Mouse (Mus musculus) forebrain, embryonic 15.5 days (tissue): ENCODE measurements at regions not wholly inside any gene's neighbourhood (a gene's known extent, or its start where the extent isn't known, plus 50 kb on each side); places are given as distances from the start of the nearest gene placed in this dataset.

Source experiments
- ATAC-seq: fragments of 200-750 bp; cut with Nextera tagmentation; replicated peaks from 2 replicates; pipeline ENCODE4 v1.8.0; 2017; ENCODE audit warnings: mild to moderate bottlenecking, moderate TSS enrichment, moderate library complexity
- H3K27ac ChIP-seq: fragments of 300-500 bp; sonication (generic); replicated peaks from 2 replicates; pipeline ENCODE4 v1.5.1; 2015; ENCODE audit warnings: mild to moderate bottlenecking, inconsistent platforms
- H3K27me3 ChIP-seq: fragments of 300-500 bp; sonication (generic); 2 replicates; pipeline ENCODE4 v1.6.1; 2015; ENCODE audit warnings: inconsistent platforms
- H3K36me3 ChIP-seq: fragments of 300-500 bp; sonication (generic); 2 replicates; pipeline ENCODE4 v1.6.1; 2015; ENCODE audit warnings: mild to moderate bottlenecking, inconsistent platforms
- H3K4me1 ChIP-seq: fragments of 300-500 bp; sonication (generic); 2 replicates; pipeline ENCODE4 v1.6.1; 2015; ENCODE audit warnings: inconsistent platforms
- H3K4me2 ChIP-seq: fragments of 300-500 bp; sonication (generic); replicated peaks from 2 replicates; pipeline ENCODE4 v1.6.1; 2015; ENCODE audit warnings: mild to moderate bottlenecking, inconsistent platforms
- H3K4me3 ChIP-seq: fragments of 300-500 bp; sonication (generic); 2 replicates; pipeline ENCODE4 v1.5.1; 2015; ENCODE audit warnings: mild to moderate bottlenecking, inconsistent platforms
- H3K9ac ChIP-seq: fragments of 300-500 bp; sonication (generic); replicated peaks from 2 replicates; pipeline ENCODE4 v1.6.1; 2015; ENCODE audit warnings: mild to moderate bottlenecking, inconsistent platforms
- H3K9me3 ChIP-seq: fragments of 300-500 bp; sonication (generic); 2 replicates; pipeline ENCODE4 v1.6.1; 2016; ENCODE audit warnings: inconsistent platforms
- WGBS: fragments of 180-500 bp; shearing (Covaris S2); methylation state at CpG from one replicate; pipeline ENCODE4 v1.1.7; 2015; ENCODE audit warnings: mixed read lengths; 5-methylcytosine and 5-hydroxymethylcytosine counted together

GRCm38 (mm10) chr16:24129701-24130100 is 141.0 kb upstream of the Bcl6 start:
- no peak overlapping the region for H3K4me2 ChIP-seq
- no peak overlapping the region for H3K27ac ChIP-seq
- no peak overlapping the region for H3K4me3 ChIP-seq
- H3K9me3 ChIP-seq = no peaks in the 10 kb centered on the region
- peaks cover 2% of the 10 kb centered on the region; the same call in 1 of the 2 replicates for H3K4me1 ChIP-seq
- no peaks in the 10 kb centered on the region for H3K36me3 ChIP-seq
- ATAC-seq = no peak
- WGBS = 97% methylated on average over 4 of the region's 4 CpGs
- no peaks in the 10 kb centered on the region for H3K27me3 ChIP-seq
- H3K9ac ChIP-seq = no peak overlapping the region

DNA sequence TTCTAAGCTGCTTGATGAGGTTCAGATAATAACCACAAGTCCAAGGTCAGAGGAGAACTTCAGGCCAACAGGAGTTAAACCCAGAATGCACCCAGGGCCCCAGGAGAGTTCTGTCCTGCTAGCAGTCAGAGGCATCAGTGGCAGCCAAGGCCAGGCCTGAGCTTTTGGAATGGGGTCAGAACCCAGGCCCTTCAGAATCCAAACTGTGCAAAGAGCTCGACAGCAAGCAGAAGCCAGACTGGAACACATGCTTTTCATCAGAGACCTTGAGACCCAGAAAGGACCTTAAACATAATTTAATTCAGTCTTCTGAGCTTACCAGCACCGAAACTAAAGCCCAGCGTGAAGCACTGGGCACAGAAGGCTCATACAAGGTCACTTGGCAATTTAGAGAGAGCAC is 139.9 kb upstream of the Bcl6 start:
- Histone ChIP-seq H3K4me1 (no peaks in the 10 kb centered on the region), H3K9ac (no peak overlapping the region), H3K4me3 (no peak overlapping the region), H3K36me3 (no peaks in the 10 kb centered on the region), H3K27ac (no peak overlapping the region), H3K4me2 (no peak overlapping the region), H3K9me3 (no peaks in the 10 kb centered on the region), H3K27me3 (no peaks in the 10 kb centered on the region)
- ATAC-seq = no peak
- WGBS = 41% methylated on average over 3 of the region's 3 CpGs

GRCm38 (mm10) chr16:24124766-24125165 is 136.1 kb upstream of the Bcl6 start:
- Histone ChIP-seq H3K36me3 (no peaks in the 10 kb centered on the region), H3K4me3 (no peak overlapping the region), H3K9ac (no peak overlapping the region), H3K27me3 (no peaks in the 10 kb centered on the region), H3K4me2 (no peak overlapping the region), H3K9me3 (no peaks in the 10 kb centered on the region), H3K27ac (no peak overlapping the region), H3K4me1 (no peaks in the 10 kb centered on the region)
- ATAC-seq = no peak
- 88% methylated on average over 5 of the region's 5 CpGs for WGBS

GRCm38 (mm10) chr16:24124083-24124482 is 135.4 kb upstream of the Bcl6 start:
- Histone ChIP-seq H3K27ac (no peak overlapping the region), H3K27me3 (no peaks in the 10 kb centered on the region), H3K4me2 (no peak overlapping the region), H3K9ac (no peak overlapping the region), H3K36me3 (no peaks in the 10 kb centered on the region), H3K4me1 (no peaks in the 10 kb centered on the region), H3K4me3 (no peak overlapping the region), H3K9me3 (no peaks in the 10 kb centered on the region)
- WGBS = 88% methylated on average over 4 of the region's 4 CpGs
- no peak for ATAC-seq

DNA sequence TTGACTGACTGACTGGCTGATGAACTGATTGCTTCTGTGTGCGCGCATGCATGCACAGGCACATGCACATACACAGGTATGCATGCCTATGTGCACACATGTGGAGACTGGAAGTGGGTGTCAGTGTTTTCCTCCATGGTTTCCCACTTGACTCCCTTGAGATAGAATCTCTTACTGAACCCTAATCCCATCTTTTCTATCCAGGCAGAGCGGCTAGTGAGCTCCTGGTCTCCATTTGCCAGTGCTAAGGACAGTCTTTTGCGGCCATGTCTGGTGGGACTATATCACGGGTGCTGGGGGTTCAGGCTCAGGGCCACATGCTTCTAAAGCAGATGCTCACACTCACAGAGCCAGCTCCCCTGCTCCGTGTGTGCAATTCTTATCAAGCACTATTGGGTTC is 133.0 kb upstream of the Bcl6 start:
- Histone ChIP-seq H3K9ac (no peak overlapping the region), H3K36me3 (no peaks in the 10 kb centered on the region), H3K27me3 (no peaks in the 10 kb centered on the region), H3K27ac (no peak overlapping the region), H3K9me3 (no peaks in the 10 kb centered on the region), H3K4me2 (no peak overlapping the region), H3K4me3 (no peak overlapping the region), H3K4me1 (no peaks in the 10 kb centered on the region)
- ATAC-seq = no peak
- whole genome bisulfite sequencing = 95% methylated on average over 6 of the region's 6 CpGs

- Histone ChIP-seq H3K4me2 (no peak overlapping the region), H3K9ac (no peak overlapping the region), H3K27me3 (no peaks in the 10 kb centered on the region), H3K4me1 (no peaks in the 10 kb centered on the region), H3K9me3 (no peaks in the 10 kb centered on the region), H3K36me3 (no peaks in the 10 kb centered on the region), H3K27ac (no peak overlapping the region), H3K4me3 (no peak overlapping the region)
- 53% methylated on average over 6 of the region's 6 CpGs for WGBS
- no peak for ATAC-seq
Measured at GRCm38 (mm10) chr16:24120836-24121235, 132.2 kb upstream of the Bcl6 start.

GRCm38 (mm10) chr16:24118487-24118886 is 129.8 kb upstream of the Bcl6 start:
- Histone ChIP-seq H3K4me1 (no peaks in the 10 kb centered on the region), H3K4me3 (no peak overlapping the region), H3K4me2 (no peak overlapping the region), H3K27me3 (no peaks in the 10 kb centered on the region), H3K27ac (no peak overlapping the region), H3K36me3 (no peaks in the 10 kb centered on the region), H3K9ac (no peak overlapping the region), H3K9me3 (no peaks in the 10 kb centered on the region)
- WGBS = 89% methylated on average over 2 of the region's 2 CpGs
- no peak for ATAC-seq

GRCm38 (mm10) chr16:24102854-24103690 is 114.4 kb upstream of the Bcl6 start:
- 78% methylated on average over 8 of the region's 8 CpGs for WGBS
- Histone ChIP-seq H3K9ac (no peak overlapping the region), H3K4me2 (no peak overlapping the region), H3K4me3 (no peak overlapping the region), H3K4me1 (peaks cover under 1% of the 10 kb centered on the region; the same call in 1 of the 2 replicates), H3K27me3 (no peaks in the 10 kb centered on the region), H3K27ac (no peak overlapping the region), H3K36me3 (no peaks in the 10 kb centered on the region), H3K9me3 (no peaks in the 10 kb centered on the region)
- ATAC-seq = no peak

GRCm38 (mm10) chr16:24097596-24097995 is 108.9 kb upstream of the Bcl6 start:
- H3K4me3 ChIP-seq = no peak overlapping the region
- no peaks in the 10 kb centered on the region for H3K27me3 ChIP-seq
- no peaks in the 10 kb centered on the region for H3K9me3 ChIP-seq
- no peak for ATAC-seq
- no peak overlapping the region for H3K27ac ChIP-seq
- no peaks in the 10 kb centered on the region for H3K36me3 ChIP-seq
- H3K4me1 ChIP-seq = no peaks in the 10 kb centered on the region
- 20% methylated on average over 8 of the region's 8 CpGs for whole genome bisulfite sequencing
- no peak overlapping the region for H3K4me2 ChIP-seq
- H3K9ac ChIP-seq = no peak overlapping the region

DNA sequence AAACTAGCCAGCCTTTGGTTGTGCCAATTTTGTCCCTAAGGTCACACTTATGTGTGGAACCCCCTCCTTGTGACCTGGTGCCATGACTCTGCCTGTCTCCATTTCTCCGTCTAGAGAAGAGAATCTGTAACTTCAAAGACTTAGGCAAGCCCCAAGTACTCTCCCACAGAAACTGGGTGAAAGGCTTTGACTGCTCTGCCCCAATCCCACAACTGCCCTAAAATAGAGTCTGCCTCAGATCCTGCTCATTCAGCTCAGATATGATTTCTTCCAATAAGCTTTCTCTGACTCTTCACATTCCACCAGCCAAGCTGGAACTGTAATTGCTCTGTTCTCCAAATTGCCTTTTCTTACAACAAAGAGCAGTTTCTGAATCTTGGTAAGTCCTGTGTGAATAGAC is 107.4 kb upstream of the Bcl6 start:
- no peak overlapping the region for H3K4me2 ChIP-seq

GRCm38 (mm10) chr16:24095630-24096029 is 107.0 kb upstream of the Bcl6 start:
- Histone ChIP-seq H3K27ac (no peak overlapping the region), H3K4me2 (no peak overlapping the region), H3K9me3 (no peaks in the 10 kb centered on the region), H3K4me1 (no peaks in the 10 kb centered on the region), H3K4me3 (no peak overlapping the region), H3K9ac (no peak overlapping the region), H3K36me3 (no peaks in the 10 kb centered on the region), H3K27me3 (no peaks in the 10 kb centered on the region)
- 95% methylated on average over 4 of the region's 4 CpGs for WGBS
- ATAC-seq = no peak

More for the DNA sequence above, 107.4 kb upstream of the Bcl6 start:
- H3K9ac ChIP-seq = no peak overlapping the region
- no peak overlapping the region for H3K27ac ChIP-seq
- H3K27me3 ChIP-seq = no peaks in the 10 kb centered on the region
- 64% methylated on average over 1 of the region's 1 CpGs for WGBS
- no peaks in the 10 kb centered on the region for H3K4me1 ChIP-seq
- H3K9me3 ChIP-seq = no peaks in the 10 kb centered on the region
- H3K36me3 ChIP-seq = no peaks in the 10 kb centered on the region
- no peak overlapping the region for H3K4me3 ChIP-seq
- ATAC-seq = no peak

DNA sequence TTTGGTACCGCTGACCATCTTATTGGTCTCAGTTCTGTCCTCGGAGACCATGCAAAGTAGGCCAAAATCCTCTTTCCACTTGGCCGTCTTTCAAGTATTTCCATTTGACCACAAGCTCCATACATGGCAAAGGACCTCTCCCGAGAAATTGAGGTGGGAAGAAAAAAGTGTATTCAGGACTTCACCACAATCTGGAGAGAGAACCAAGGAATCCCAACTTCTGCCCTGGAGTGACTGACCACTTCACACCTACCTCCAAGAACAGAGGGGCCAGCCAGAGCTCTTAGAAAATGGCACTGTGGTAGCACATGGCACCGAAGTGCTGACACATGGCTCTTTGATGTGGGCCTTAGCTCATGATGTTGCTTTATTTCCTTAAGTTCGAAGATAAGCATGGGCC is 105.9 kb upstream of the Bcl6 start:
- Histone ChIP-seq H3K36me3 (no peaks in the 10 kb centered on the region), H3K4me2 (no peak overlapping the region), H3K27ac (no peak overlapping the region), H3K4me1 (no peaks in the 10 kb centered on the region), H3K27me3 (no peaks in the 10 kb centered on the region), H3K9ac (no peak overlapping the region), H3K4me3 (no peak overlapping the region), H3K9me3 (no peaks in the 10 kb centered on the region)
- WGBS = 88% methylated on average over 6 of the region's 6 CpGs
- no peak for ATAC-seq

- H3K27ac ChIP-seq = no peak overlapping the region
- 88% methylated on average over 8 of the region's 8 CpGs for WGBS
- H3K9ac ChIP-seq = no peak overlapping the region
- H3K36me3 ChIP-seq = no peaks in the 10 kb centered on the region
- H3K4me2 ChIP-seq = no peak overlapping the region
- H3K9me3 ChIP-seq = no peaks in the 10 kb centered on the region
- no peak for ATAC-seq
- H3K4me3 ChIP-seq = no peak overlapping the region
- H3K4me1 ChIP-seq = no peaks in the 10 kb centered on the region
- H3K27me3 ChIP-seq = no peaks in the 10 kb centered on the region
Measured at GRCm38 (mm10) chr16:24093624-24094023, 105.0 kb upstream of the Bcl6 start.
